Mouse (Mus musculus) left cerebral cortex, postnatal 4 days (tissue): ENCODE results near the gene Methig1. TPM values are rescaled to one million over a fixed set of nuclear protein-coding genes. Genes with fewer than 3 reads are reported as not detected.
"Not testable (repeated sequence)": the region's sequence is repeated elsewhere in the genome, so short reads cannot be mapped to it uniquely, and the experiment has no call there.

Experiments
- DNase-seq: peaks from one replicate; pipeline ENCODE4 v3.0.0-alpha.2; 2022
- intact Hi-C: fragments of 180-260 bp; cut with DNase I; formaldehyde crosslinking; loops from one replicate; pipeline ENCODE4 v1.15.1; 2025
- total RNA-seq, 2 experiments: library from RNA; stranded (reverse); gene quantifications; 2 replicates each; pipeline ENCODE4 v1.2.3; 2021

The Methig1 gene
- total RNA-seq, 2 experiments from 2014 or later = not detected

GRCm38 (mm10) chr15:100337328-100337727 is 15.6 kb upstream of the Methig1 start:
- intact Hi-C loops = not testable (repeated sequence)

GRCm38 (mm10) chr15:100337847-100338246 is 15.1 kb upstream of the Methig1 start:
- peak; percentile 68 for DNase-seq
- intact Hi-C loops = not testable (repeated sequence)

More at GRCm38 (mm10) chr15:100337328-100337727, 15.6 kb upstream of the Methig1 start:
- DNase-seq = not testable (repeated sequence)

GRCm38 (mm10) chr15:100341314-100341980 is 11.5 kb upstream of the Methig1 start:
- DNase-seq, intact Hi-C loops: not testable (repeated sequence)

- intact Hi-C loops = no loop called here
- DNase-seq = no peak
Measured at GRCm38 (mm10) chr15:100345484-100345883, 7.5 kb upstream of the Methig1 start.

GRCm38 (mm10) chr15:100346761-100347160 is 6.2 kb upstream of the Methig1 start:
- intact Hi-C loops = no loop called here
- DNase-seq = no peak

- intact Hi-C loops = no loop called here
- DNase-seq = no peak
Measured at GRCm38 (mm10) chr15:100349496-100349895, 3.5 kb upstream of the Methig1 start.

GRCm38 (mm10) chr15:100351501-100352060 is 1.4 kb upstream of the Methig1 start:
- intact Hi-C loops = no loop called here
- DNase-seq = peak; percentile 17

GRCm38 (mm10) chr15:100353399-100353798 is 450 bp downstream of the Methig1 start:
- intact Hi-C loops, DNase-seq: not testable (repeated sequence)

- intact Hi-C loops = no loop called here
- no peak for DNase-seq
Measured at GRCm38 (mm10) chr15:100355876-100356275, 2.9 kb downstream of the Methig1 start.

- no peak for DNase-seq
- intact Hi-C loops = no loop called here
Measured at GRCm38 (mm10) chr15:100364242-100364641, 11.3 kb downstream of the Methig1 start, which contains the start of gene Higd1c. Higd1c (plus strand) TSS chr15:100364542.

- DNase-seq, intact Hi-C loops: not testable (repeated sequence)
Measured at GRCm38 (mm10) chr15:100365967-100366366, 13.0 kb downstream of the Methig1 start.

GRCm38 (mm10) chr15:100367119-100367518 is 14.2 kb downstream of the Methig1 start:
- no peak for DNase-seq
- intact Hi-C loops = no loop called here

- intact Hi-C loops = no loop called here
- peak; percentile 69 for DNase-seq
Measured at GRCm38 (mm10) chr15:100375066-100375465, 22.1 kb downstream of the Methig1 start.

- intact Hi-C loops = not testable (repeated sequence)
Measured at GRCm38 (mm10) chr15:100377847-100378505, 25.0 kb downstream of the Methig1 start.

GRCm38 (mm10) chr15:100379658-100380057 is 26.7 kb downstream of the Methig1 start:
- no peak for DNase-seq
- intact Hi-C loops = no loop called here

More at GRCm38 (mm10) chr15:100377847-100378505, 25.0 kb downstream of the Methig1 start:
- DNase-seq = peak; percentile 83

GRCm38 (mm10) chr15:100380104-100380503 is 27.2 kb downstream of the Methig1 start:
- DNase-seq = no peak
- intact Hi-C loops = no loop called here

GRCm38 (mm10) chr15:100385705-100386104 is 32.8 kb downstream of the Methig1 start:
- DNase-seq = no peak
- intact Hi-C loops = no loop called here

GRCm38 (mm10) chr15:100387544-100388223 is 34.7 kb downstream of the Methig1 start:
- intact Hi-C loops = no loop called here
- DNase-seq = no peak

GRCm38 (mm10) chr15:100388224-100388835 is 35.4 kb downstream of the Methig1 start:
- intact Hi-C loops = no loop called here
- DNase-seq = no peak

GRCm38 (mm10) chr15:100388886-100389285 is 35.9 kb downstream of the Methig1 start:
- intact Hi-C loops = no loop called here

GRCm38 (mm10) chr15:100391066-100391465 is 38.1 kb downstream of the Methig1 start:
- intact Hi-C loops = no loop called here
- DNase-seq = no peak

More at GRCm38 (mm10) chr15:100388886-100389285, 35.9 kb downstream of the Methig1 start:
- no peak for DNase-seq
